In genomic region chr4:62729191-62729590, GRCm38 (mm10) we compare ENCODE assay signal across 18 mouse cellular contexts.
DNase-seq lines count a peak whose midpoint lies in the region; ATAC-seq and TF ChIP-seq lines count a peak whose summit lies in the region.
"Had no signal": no experiment of that assay in that cellular context is flagged by ENCODE, and none has a peak within 500 bp of the region (broad histone marks: within the 10 kb centered on the region; RNA-seq: fewer than 3 reads in every experiment).

No protein-coding gene starts in this region.

- H3K9ac ChIP-seq in heart, adult 2 months (ENCODE audit: low read depth, low read length) = no peak overlapping the region
- H3K9ac ChIP-seq in heart, embryonic 11.5 days (ENCODE audit: low read depth, low read length) = no peak overlapping the region
- no peak overlapping the region for H3K9ac ChIP-seq in limb, embryonic 15.5 days
- no peak overlapping the region for H3K9ac ChIP-seq in hindbrain, embryonic 12.5 days
- H3K9ac ChIP-seq: intestine, embryonic 15.5 days; kidney, embryonic 15.5 days; lung, embryonic 15.5 days had no signal

- ATAC-seq in heart, embryonic 11.5 days (replicated peaks; ENCODE audit: insufficient number of reproducible peaks, low FRiP score, low TSS enrichment) = no peak
- no peak for ATAC-seq in limb, embryonic 15.5 days (ENCODE audit: insufficient number of reproducible peaks, low FRiP score, low TSS enrichment, low read depth)
- ATAC-seq in hindbrain, embryonic 12.5 days (ENCODE audit: low FRiP score) = no peak
- ATAC-seq: CD4-positive, CD25-positive, alpha-beta regulatory T cell, adult 4 months; intestine, embryonic 15.5 days had no signal

- 0 out of 2 replicates have a peak, but pooled peaks cover 4% of the 10 kb centered on the region for H3K9me3 ChIP-seq in heart, embryonic 11.5 days (replicated peaks; ENCODE audit: control insufficient read depth, low read length)
- no peaks in the 10 kb centered on the region for H3K9me3 ChIP-seq in limb, embryonic 15.5 days
- no peaks in the 10 kb centered on the region for H3K9me3 ChIP-seq in hindbrain, embryonic 12.5 days (replicated peaks)
- H3K9me3 ChIP-seq: intestine, embryonic 15.5 days; kidney, embryonic 15.5 days; lung, embryonic 15.5 days had no signal

- 57% methylated on average over 4 of the region's 4 CpGs for WGBS in heart, adult 2 months
- WGBS in heart, embryonic 11.5 days (ENCODE audit: insufficient replicate concordance) = 64% methylated on average over 4 of the region's 4 CpGs
- WGBS in limb, embryonic 15.5 days = 69% methylated on average over 4 of the region's 4 CpGs
- 89% methylated on average over 4 of the region's 4 CpGs for WGBS in hindbrain, embryonic 12.5 days

- no peak for TF ChIP-seq CTCF in heart, adult 2 months (IDR thresholded peaks at IDR 0.05)

- intact Hi-C loops in heart, adult 2 months (cut with DNase I) = loop anchor here (2.0 to 5.0 kb wide), 2 partner anchors 30 to 33 kb away; no protein-coding TSS in a partner anchor

- no peak overlapping the region for H3K4me3 ChIP-seq in heart, adult 2 months
- no peak overlapping the region for H3K4me3 ChIP-seq in heart, embryonic 11.5 days (ENCODE audit: low read depth, low read length)
- H3K4me3 ChIP-seq in limb, embryonic 15.5 days = no peak overlapping the region
- no peak overlapping the region for H3K4me3 ChIP-seq in hindbrain, embryonic 12.5 days
- H3K4me3 ChIP-seq: forebrain, embryonic 10.5 days; hindbrain, embryonic 10.5 days; intestine, embryonic 15.5 days; kidney, embryonic 15.5 days; lung, embryonic 15.5 days had no signal

- H3K27me3 ChIP-seq in heart, adult 2 months (ENCODE audit: control insufficient read depth, insufficient read depth, low read length) = no peaks in the 10 kb centered on the region
- no peaks in the 10 kb centered on the region for H3K27me3 ChIP-seq in heart, embryonic 11.5 days (ENCODE audit: control insufficient read depth, insufficient read depth, low read length)
- no peaks in the 10 kb centered on the region for H3K27me3 ChIP-seq in limb, embryonic 15.5 days
- no peaks in the 10 kb centered on the region for H3K27me3 ChIP-seq in hindbrain, embryonic 12.5 days
- H3K27me3 ChIP-seq: intestine, embryonic 15.5 days; kidney, embryonic 15.5 days; lung, embryonic 15.5 days had no signal

- DNase-seq in heart, adult 2 months = peak in 1 of 2 experiments; percentile 21
- peak; percentile 45 for DNase-seq in 3134 (ENCODE audit: extremely low read depth, insufficient read length, low spot score)
- peak; percentile 69 for DNase-seq in adipocyte (ENCODE audit: low spot score)
- DNase-seq in thymus, postnatal 14 days = no peak
- DNase-seq: adrenal gland, postnatal 14 days; cerebellum, postnatal 10 days; liver; thymus, postnatal 4 days had no signal

- no peak for TF ChIP-seq POLR2A in heart, adult 2 months (IDR thresholded peaks at IDR 0.05; ENCODE audit: insufficient read depth, low read depth, low read length)

- peaks cover 31% of the 10 kb centered on the region for H3K4me1 ChIP-seq in heart, adult 2 months (ENCODE audit: control insufficient read depth, insufficient read depth, low read length)
- H3K4me1 ChIP-seq in heart, embryonic 11.5 days (ENCODE audit: control insufficient read depth, insufficient read depth, low read length) = peaks cover 39% of the 10 kb centered on the region
- peaks cover 72% of the 10 kb centered on the region for H3K4me1 ChIP-seq in limb, embryonic 15.5 days
- H3K4me1 ChIP-seq in hindbrain, embryonic 12.5 days = peaks cover 14% of the 10 kb centered on the region

- no peaks in the 10 kb centered on the region for H3K79me2 ChIP-seq in heart, adult 2 months (replicated peaks; ENCODE audit: control insufficient read depth, insufficient read depth, low read length)

- no peak overlapping the region for H3K4me2 ChIP-seq in heart, embryonic 11.5 days
- H3K4me2 ChIP-seq in limb, embryonic 15.5 days = no peak overlapping the region
- no peak overlapping the region for H3K4me2 ChIP-seq in hindbrain, embryonic 12.5 days (replicated peaks)
- H3K4me2 ChIP-seq: intestine, embryonic 15.5 days; kidney, embryonic 15.5 days; lung, embryonic 15.5 days; midbrain, embryonic 11.5 days had no signal

- no peak for TF ChIP-seq EP300 in heart, adult 2 months (IDR thresholded peaks at IDR 0.05; ENCODE audit: insufficient read depth, low read depth, low read length)

- peaks cover 7% of the 10 kb centered on the region for H3K36me3 ChIP-seq in heart, adult 2 months (ENCODE audit: control insufficient read depth, insufficient read depth, low read length)
- no peaks in the 10 kb centered on the region for H3K36me3 ChIP-seq in heart, embryonic 11.5 days (ENCODE audit: control insufficient read depth, insufficient read depth, low read length)
- no peaks in the 10 kb centered on the region for H3K36me3 ChIP-seq in limb, embryonic 15.5 days
- no peaks in the 10 kb centered on the region for H3K36me3 ChIP-seq in hindbrain, embryonic 12.5 days
- H3K36me3 ChIP-seq: forebrain, embryonic 10.5 days; hindbrain, embryonic 10.5 days; intestine, embryonic 15.5 days; kidney, embryonic 15.5 days; lung, embryonic 15.5 days had no signal

- H3K27ac ChIP-seq in heart, adult 2 months = peak overlapping the region; percentile 53
- H3K27ac ChIP-seq in heart, embryonic 11.5 days (ENCODE audit: low read depth, low read length) = no peak overlapping the region
- peak overlapping the region; percentile 94; the same call in 1 of the 2 replicates for H3K27ac ChIP-seq in limb, embryonic 15.5 days
- no peak overlapping the region for H3K27ac ChIP-seq in hindbrain, embryonic 12.5 days
- H3K27ac ChIP-seq: forebrain, embryonic 10.5 days; hindbrain, embryonic 10.5 days; intestine, embryonic 15.5 days; kidney, embryonic 15.5 days had no signal

Comparison
In these comparisons a context has a peak if more than half of its experiments do, and no peak if none do; other contexts are left out.
1. H3K27ac ChIP-seq: peak in heart, adult 2 months (single experiment) and limb, embryonic 15.5 days (single experiment); none in heart, embryonic 11.5 days (single experiment) and hindbrain, embryonic 12.5 days (single experiment).